ENCODE assay signal across 15 mouse cellular contexts in the genomic region with DNA sequence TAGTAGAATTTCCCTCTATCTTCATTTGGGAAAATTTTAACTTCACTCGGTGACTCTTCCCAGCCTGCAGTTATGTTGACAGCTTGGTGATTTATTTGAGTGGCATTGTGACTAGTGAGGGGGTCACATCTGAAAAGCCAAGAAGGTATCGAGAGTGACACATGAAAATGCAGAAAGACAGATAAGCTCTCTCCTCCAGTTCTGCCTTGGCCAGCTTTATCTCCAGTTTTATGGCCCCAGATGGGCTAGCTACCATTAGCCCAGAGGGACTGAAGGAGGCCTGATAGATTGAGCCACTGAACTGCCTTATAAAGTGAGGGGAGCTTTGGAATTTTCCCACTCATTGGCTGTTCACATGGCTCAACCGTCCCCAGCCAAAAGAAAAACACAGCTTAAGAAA.
A peak's percentile ranks its signal among the peaks of the same experiment; 100 is the strongest.
DNase-seq lines count a peak whose midpoint lies in the region; ATAC-seq lines count a peak whose summit lies in the region.
"Had no signal": no experiment of that assay in that cellular context is flagged by ENCODE, and none has a peak within 500 bp of the region (broad histone marks: within the 10 kb centered on the region; RNA-seq: fewer than 3 reads in every experiment).

No protein-coding gene starts in this region.

- ATAC-seq in kidney, embryonic 16.5 days (ENCODE audit: low FRiP score, low TSS enrichment), result no peak
- ATAC-seq in intestine, embryonic 16.5 days, result peak; percentile 51; the same call in 1 of the 2 replicates
- no peak for ATAC-seq in stomach, embryonic 16.5 days (ENCODE audit: insufficient read depth, low FRiP score)

- 25% methylated on average over 3 of the region's 3 CpGs for WGBS in kidney, embryonic 16.5 days
- 20% methylated on average over 3 of the region's 3 CpGs for WGBS in intestine, embryonic 16.5 days
- 34% methylated on average over 3 of the region's 3 CpGs for WGBS in stomach, embryonic 16.5 days

- peak overlapping the region; percentile 38; the same call in 1 of the 2 replicates for H3K27ac ChIP-seq in kidney, embryonic 16.5 days (ENCODE audit: low read length)
- H3K27ac ChIP-seq in intestine, embryonic 16.5 days (ENCODE audit: low read length), result peak overlapping the region; percentile 39
- H3K27ac ChIP-seq in stomach, embryonic 16.5 days (ENCODE audit: low read length), result peak overlapping the region; percentile 15; the same call in 1 of the 2 replicates
- H3K27ac ChIP-seq: forebrain, embryonic 12.5 days; hindbrain, embryonic 15.5 days had no signal

- peaks cover 26% of the 10 kb centered on the region for H3K4me1 ChIP-seq in kidney, embryonic 16.5 days (ENCODE audit: insufficient read depth, low read length)
- peaks cover 11% of the 10 kb centered on the region for H3K4me1 ChIP-seq in intestine, embryonic 16.5 days (ENCODE audit: control insufficient read depth, insufficient read depth, low read length)
- 0 out of 2 replicates have a peak, but pooled peaks cover 5% of the 10 kb centered on the region for H3K4me1 ChIP-seq in stomach, embryonic 16.5 days (ENCODE audit: control insufficient read depth, insufficient read depth, low read length)

- H3K36me3 ChIP-seq in kidney, embryonic 16.5 days (ENCODE audit: insufficient read depth, low read length), result 0 out of 2 replicates have a peak, but pooled peaks cover 6% of the 10 kb centered on the region
- H3K36me3 ChIP-seq in intestine, embryonic 16.5 days (ENCODE audit: control insufficient read depth, insufficient read depth, low read length), result no peaks in the 10 kb centered on the region
- H3K36me3 ChIP-seq in stomach, embryonic 16.5 days (ENCODE audit: control insufficient read depth, insufficient read depth, low read length), result no peaks in the 10 kb centered on the region
- H3K36me3 ChIP-seq: forebrain, embryonic 12.5 days; hindbrain, embryonic 15.5 days had no signal

- H3K27me3 ChIP-seq in kidney, embryonic 16.5 days (ENCODE audit: insufficient read depth, low read length), result no peaks in the 10 kb centered on the region
- H3K27me3 ChIP-seq in intestine, embryonic 16.5 days (replicated peaks; ENCODE audit: control insufficient read depth, insufficient read depth, low read length), result no peaks in the 10 kb centered on the region
- H3K27me3 ChIP-seq in stomach, embryonic 16.5 days (ENCODE audit: control insufficient read depth, insufficient read depth, low read length), result no peaks in the 10 kb centered on the region
- H3K27me3 ChIP-seq: forebrain, embryonic 12.5 days; hindbrain, embryonic 15.5 days had no signal

- no peak overlapping the region for H3K9ac ChIP-seq in kidney, embryonic 16.5 days (replicated peaks; ENCODE audit: low read length)
- no peak overlapping the region for H3K9ac ChIP-seq in intestine, embryonic 16.5 days (ENCODE audit: low read depth, low read length)
- no peak overlapping the region for H3K9ac ChIP-seq in stomach, embryonic 16.5 days (ENCODE audit: low read length)
- H3K9ac ChIP-seq: forebrain, embryonic 12.5 days; hindbrain, embryonic 15.5 days had no signal

- DNase-seq in kidney, postnatal 4 days, result no peak
- peak; percentile 80 for DNase-seq in c-Kit-positive CD71-positive TER-119-positive erythroid progenitor cells, embryonic 14.5 days (ENCODE audit: low spot score)
- DNase-seq in retina, postnatal 1 day, result no peak
- DNase-seq in left cerebral cortex, adult 9 months (ENCODE audit: low spot score in 2 of 2), result no peak
- DNase-seq: cerebellum, postnatal 25 days; gastrocnemius, postnatal 36 days; left cerebral cortex, postnatal 4 days; spleen, adult 18-20 months; thymus, postnatal 25 days had no signal

- no peak overlapping the region for H3K4me2 ChIP-seq in kidney, embryonic 16.5 days (replicated peaks; ENCODE audit: low read depth, low read length)
- H3K4me2 ChIP-seq in intestine, embryonic 16.5 days (ENCODE audit: low read depth, low read length), result no peak overlapping the region
- H3K4me2 ChIP-seq in stomach, embryonic 16.5 days (ENCODE audit: low read depth, low read length), result no peak overlapping the region
- H3K4me2 ChIP-seq: forebrain, embryonic 12.5 days; hindbrain, embryonic 15.5 days had no signal

- H3K9me3 ChIP-seq in kidney, embryonic 16.5 days (ENCODE audit: low read length), result no peaks in the 10 kb centered on the region
- no peaks in the 10 kb centered on the region for H3K9me3 ChIP-seq in intestine, embryonic 16.5 days (ENCODE audit: control insufficient read depth, low read length)
- no peaks in the 10 kb centered on the region for H3K9me3 ChIP-seq in stomach, embryonic 16.5 days (replicated peaks; ENCODE audit: control insufficient read depth, low read length)
- H3K9me3 ChIP-seq: hindbrain, embryonic 15.5 days had no signal

- no peak overlapping the region for H3K4me3 ChIP-seq in kidney, embryonic 16.5 days (ENCODE audit: low read length)
- no peak overlapping the region for H3K4me3 ChIP-seq in intestine, embryonic 16.5 days (ENCODE audit: low read length)
- no peak overlapping the region for H3K4me3 ChIP-seq in stomach, embryonic 16.5 days (replicated peaks; ENCODE audit: low read length)
- H3K4me3 ChIP-seq: forebrain, embryonic 12.5 days; hindbrain, embryonic 15.5 days; myocyte had no signal
